Mouse (Mus musculus): ENCODE measurements at regions not wholly inside any gene's neighbourhood (a gene's known extent, or its start where the extent isn't known, plus 50 kb on each side); places are given as distances from the start of the nearest gene placed in this dataset.

- TF ChIP-seq CTCF (conservative IDR thresholded peaks at IDR 0.05 in 1 of 2, IDR thresholded peaks at IDR 0.05 in 1 of 2; ENCODE audit: low read depth in 2 of 2, low read length in 2 of 2) (no peak), SIN3A (IDR thresholded peaks at IDR 0.05; ENCODE audit: low read length) (no peak), CHD1 (IDR thresholded peaks at IDR 0.05; ENCODE audit: low read depth, low read length) (no peak), UBTF (IDR thresholded peaks at IDR 0.05; ENCODE audit: low read depth, low read length) (no peak), E2F4 (IDR thresholded peaks at IDR 0.05; ENCODE audit: insufficient replicate concordance, low read depth, low read length) (no peak), MYC (IDR thresholded peaks at IDR 0.05; ENCODE audit: low read depth, low read length) (no peak), RCOR1 (conservative IDR thresholded peaks at IDR 0.05; ENCODE audit: low read depth, low read length) (no peak), EP300 (IDR thresholded peaks at IDR 0.05; ENCODE audit: low read length) (no peak), POLR2A (IDR thresholded peaks at IDR 0.05; ENCODE audit: low read depth, low read length) (no peak)
Observed at GRCm38 (mm10) chr13:83041506-83041905, 462.3 kb upstream of the Mef2c start.
